Mouse (Mus musculus) hindbrain, embryonic 15.5 days (tissue): Measurements from ENCODE around the gene Fam71e2. TPM values are rescaled to one million over a fixed set of nuclear protein-coding genes. Genes with fewer than 3 reads are reported as not detected.
A peak's percentile ranks its signal among the peaks of the same experiment; 100 is the strongest.
"Not testable (repeated sequence)": the region's sequence is repeated elsewhere in the genome, so short reads cannot be mapped to it uniquely, and the experiment has no call there.

ENCODE experiments used
- ATAC-seq: fragments of 200-750 bp; cut with Nextera tagmentation; 2 replicates; pipeline ENCODE4 v1.8.0; 2017; ENCODE audit warnings: low read depth, moderate number of reproducible peaks, moderate TSS enrichment; ENCODE audit not compliant: low FRiP score
- H3K27ac ChIP-seq: fragments of 300-500 bp; sonication (generic); replicated peaks from 2 replicates; pipeline ENCODE4 v1.5.1; 2015; ENCODE audit warnings: mild to moderate bottlenecking, inconsistent platforms
- H3K27me3 ChIP-seq: fragments of 300-500 bp; sonication (generic); 2 replicates; pipeline ENCODE4 v1.6.1; 2015; ENCODE audit warnings: control low read depth, inconsistent platforms
- H3K36me3 ChIP-seq: fragments of 300-500 bp; sonication (generic); 2 replicates; pipeline ENCODE4 v1.6.1; 2015; ENCODE audit warnings: control low read depth, inconsistent platforms
- H3K4me1 ChIP-seq: fragments of 300-500 bp; sonication (generic); replicated peaks from 2 replicates; pipeline ENCODE4 v1.6.1; 2015; ENCODE audit warnings: control low read depth, inconsistent platforms
- H3K4me2 ChIP-seq: fragments of 300-500 bp; sonication (generic); 2 replicates; pipeline ENCODE4 v1.6.1; 2015; ENCODE audit warnings: moderate library complexity, mild to moderate bottlenecking, inconsistent platforms
- H3K4me3 ChIP-seq: fragments of 300-500 bp; sonication (generic); 2 replicates; pipeline ENCODE4 v1.5.1; 2015; ENCODE audit warnings: mild to moderate bottlenecking, inconsistent platforms
- H3K9ac ChIP-seq: fragments of 300-500 bp; sonication (generic); 2 replicates; pipeline ENCODE4 v1.6.1; 2015; ENCODE audit warnings: inconsistent platforms
- H3K9me3 ChIP-seq: fragments of 300-500 bp; sonication (generic); 2 replicates; pipeline ENCODE4 v1.6.1; 2016; ENCODE audit warnings: control low read depth, inconsistent platforms
- WGBS: fragments of 180-500 bp; shearing (Covaris S2); methylation state at CpG from one replicate; pipeline ENCODE4 v1.1.7; 2015; 5-methylcytosine and 5-hydroxymethylcytosine counted together
- polyA plus RNA-seq: library from polyadenylated mRNA; unstranded; fragments of >200 nt; fragmentation: Nextera tagmentation; extraction: Ambion mirVana; gene quantifications from 2 replicates; pipeline ENCODE4 v1.2.1, GENCODE M21; 2015

Fam71e2 gene
- not detected in 2 replicates for polyA plus RNA-seq

- 79% methylated on average over 4 of the region's 5 CpGs for WGBS
- H3K27me3 ChIP-seq, result peaks cover 19% of the 10 kb centered on the region
- no peak for ATAC-seq
Measured at GRCm38 (mm10) chr7:4771202-4771601, at the start of gene Fam71e2. Gene Fam71e2 (minus strand): TSS chr7:4771302.

GRCm38 (mm10) chr7:4816559-4816958 lies 45.5 kb upstream of the Fam71e2 start:
- Histone ChIP-seq H3K4me1 (peaks cover 7% of the 10 kb centered on the region), H3K4me3 (no peak overlapping the region), H3K9me3 (no peaks in the 10 kb centered on the region), H3K9ac (no peak overlapping the region), H3K27me3 (no peaks in the 10 kb centered on the region), H3K36me3 (no peaks in the 10 kb centered on the region), H3K4me2 (no peak overlapping the region), H3K27ac (no peak overlapping the region)
- ATAC-seq, result no peak

More at GRCm38 (mm10) chr7:4771202-4771601, at the start of gene Fam71e2:
- Histone ChIP-seq H3K4me1 (no peaks in the 10 kb centered on the region), H3K4me3 (no peak within 1 kb of the TSS), H3K9me3 (no peaks in the 10 kb centered on the region), H3K27ac (no peak within 1 kb of the TSS), H3K36me3 (no peaks in the 10 kb centered on the region), H3K9ac (no peak within 1 kb of the TSS), H3K4me2 (no peak within 1 kb of the TSS)

- Histone ChIP-seq H3K9ac (peak overlapping the region; percentile 40), H3K27ac (peak overlapping the region; percentile 98), H3K9me3 (no peaks in the 10 kb centered on the region), H3K4me2 (peak overlapping the region; percentile 80), H3K4me1 (peaks cover 29% of the 10 kb centered on the region), H3K36me3 (peaks cover 17% of the 10 kb centered on the region), H3K27me3 (no peaks in the 10 kb centered on the region), H3K4me3 (peak overlapping the region; percentile 98)
- ATAC-seq, result no peak
- WGBS, result 26% methylated on average over 8 of the region's 8 CpGs
Measured at GRCm38 (mm10) chr7:4813105-4813791, 42.1 kb upstream of the Fam71e2 start.

- Histone ChIP-seq H3K27ac (peak within 1 kb of the TSS; percentile 98), H3K9ac (peak within 1 kb of the TSS; percentile 99), H3K4me3 (peak within 1 kb of the TSS; percentile 98), H3K9me3 (no peaks in the 10 kb centered on the region), H3K36me3 (peaks cover 20% of the 10 kb centered on the region), H3K4me1 (peaks cover 29% of the 10 kb centered on the region), H3K27me3 (no peaks in the 10 kb centered on the region), H3K4me2 (peak within 1 kb of the TSS; percentile 80)
- WGBS, result under 1% methylated on average over 62 of the region's 62 CpGs
- ATAC-seq, result peak; percentile 99
Measured at GRCm38 (mm10) chr7:4812303-4813104, 41.4 kb upstream of the Fam71e2 start, which contains the start of gene Ube2s. Gene Ube2s (minus strand): TSS chr7:4812590.

- Histone ChIP-seq H3K4me3 (peak overlapping the region; percentile 98), H3K4me1 (peaks cover 29% of the 10 kb centered on the region), H3K9me3 (no peaks in the 10 kb centered on the region), H3K4me2 (peak overlapping the region; percentile 80), H3K27ac (peak overlapping the region; percentile 98), H3K27me3 (no peaks in the 10 kb centered on the region), H3K36me3 (peaks cover 27% of the 10 kb centered on the region), H3K9ac (peak overlapping the region; percentile 99)
- WGBS, result under 1% methylated on average over 35 of the region's 36 CpGs
- ATAC-seq, result no peak
Measured at GRCm38 (mm10) chr7:4811842-4812302, 40.8 kb upstream of the Fam71e2 start.

- not testable (repeated sequence) for H3K9me3 ChIP-seq, ATAC-seq, H3K27me3 ChIP-seq
- peak overlapping the region; percentile 98 for H3K4me3 ChIP-seq
- H3K4me1 ChIP-seq, result peaks cover 29% of the 10 kb centered on the region
- 46% methylated on average over 10 of the region's 10 CpGs for WGBS
- H3K4me2 ChIP-seq, result peak overlapping the region; percentile 80
- peaks cover 34% of the 10 kb centered on the region for H3K36me3 ChIP-seq
- peak overlapping the region; percentile 99 for H3K9ac ChIP-seq
- H3K27ac ChIP-seq, result 0 out of 2 replicates have a peak overlapping the region, but pooled peaks have one; percentile 98
Measured at GRCm38 (mm10) chr7:4811131-4811530, 40.0 kb upstream of the Fam71e2 start.

- 93% methylated on average over 7 of the region's 7 CpGs for WGBS
- no peak overlapping the region for H3K27ac ChIP-seq
- ATAC-seq, result no peak
- H3K36me3 ChIP-seq, result peaks cover 36% of the 10 kb centered on the region
- no peak overlapping the region for H3K4me3 ChIP-seq
- no peaks in the 10 kb centered on the region for H3K27me3 ChIP-seq
- H3K9ac ChIP-seq, result no peak overlapping the region
- peaks cover 23% of the 10 kb centered on the region for H3K4me1 ChIP-seq
- H3K9me3 ChIP-seq, result no peaks in the 10 kb centered on the region
- H3K4me2 ChIP-seq, result no peak overlapping the region
Measured at GRCm38 (mm10) chr7:4806716-4807115, 35.6 kb upstream of the Fam71e2 start.

DNA sequence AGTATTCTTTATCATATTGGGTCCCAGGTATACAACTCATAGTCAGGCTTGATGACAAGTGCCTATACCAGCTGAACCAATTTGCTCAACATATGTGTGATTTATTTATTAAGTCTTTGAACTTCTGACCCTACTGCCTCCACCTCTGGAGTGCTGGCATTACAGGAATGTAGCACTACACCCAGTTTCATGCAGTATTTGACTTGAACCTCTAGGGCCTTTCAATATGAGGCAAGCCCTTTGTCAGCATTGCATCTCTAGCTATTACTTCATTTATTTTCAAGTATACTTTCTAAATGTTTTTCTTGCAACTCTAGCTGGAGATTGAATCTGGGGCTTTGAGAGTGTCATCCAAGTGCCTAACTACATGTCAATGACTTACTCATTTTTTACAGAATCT lies 31.1 kb upstream of the Fam71e2 start:
- Histone ChIP-seq H3K27ac (no peak overlapping the region), H3K4me2 (no peak overlapping the region), H3K9ac (no peak overlapping the region), H3K9me3 (no peaks in the 10 kb centered on the region), H3K27me3 (no peaks in the 10 kb centered on the region), H3K36me3 (peaks cover 16% of the 10 kb centered on the region), H3K4me1 (no peaks in the 10 kb centered on the region), H3K4me3 (no peak overlapping the region)
- no peak for ATAC-seq

GRCm38 (mm10) chr7:4795767-4796433 lies 24.8 kb upstream of the Fam71e2 start:
- no peak overlapping the region for H3K4me2 ChIP-seq
- no peak overlapping the region for H3K9ac ChIP-seq
- H3K4me3 ChIP-seq, result no peak overlapping the region
- no peaks in the 10 kb centered on the region for H3K9me3 ChIP-seq
- ATAC-seq, result no peak
- H3K27me3 ChIP-seq, result no peaks in the 10 kb centered on the region
- WGBS, result 69% methylated on average over 7 of the region's 7 CpGs
- H3K27ac ChIP-seq, result no peak overlapping the region
- H3K4me1 ChIP-seq, result peaks cover 18% of the 10 kb centered on the region
- H3K36me3 ChIP-seq, result peaks cover 36% of the 10 kb centered on the region

DNA sequence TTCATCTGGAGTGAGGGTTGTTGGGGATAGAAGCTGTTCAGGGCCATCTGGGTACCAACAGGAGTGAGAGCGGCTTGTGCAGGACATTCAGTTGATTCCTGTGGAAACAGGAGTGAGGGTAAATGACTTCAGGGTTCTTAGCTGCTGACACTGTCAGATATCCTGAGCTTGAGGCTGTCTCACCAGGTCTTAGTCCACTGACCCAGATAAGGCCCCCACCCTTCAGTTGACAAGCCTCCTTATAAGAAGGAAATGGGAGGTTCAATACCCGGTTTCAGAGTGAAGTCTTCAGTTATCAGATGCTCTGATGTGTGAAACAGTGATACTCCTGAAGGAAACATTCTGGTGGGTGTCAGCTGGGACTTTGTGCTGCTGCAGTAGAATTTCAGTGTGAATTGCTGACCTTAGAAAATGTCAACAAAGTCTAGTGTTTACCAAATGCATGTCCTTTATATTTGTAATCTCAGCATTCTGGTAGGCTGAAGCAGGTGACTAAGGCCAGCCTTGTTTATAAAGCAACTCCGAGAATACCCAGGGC lies 23.6 kb upstream of the Fam71e2 start:
- Histone ChIP-seq H3K27ac (no peak overlapping the region), H3K4me1 (peaks cover 18% of the 10 kb centered on the region), H3K36me3 (peaks cover 36% of the 10 kb centered on the region), H3K4me2 (0 out of 2 replicates have a peak overlapping the region, but pooled peaks have one; percentile 84), H3K27me3 (no peaks in the 10 kb centered on the region), H3K9ac (no peak overlapping the region), H3K4me3 (no peak overlapping the region), H3K9me3 (no peaks in the 10 kb centered on the region)
- ATAC-seq, result no peak
- WGBS, result 84% methylated on average over 3 of the region's 3 CpGs

GRCm38 (mm10) chr7:4793674-4794073 lies 22.6 kb upstream of the Fam71e2 start:
- Histone ChIP-seq H3K9me3 (no peaks in the 10 kb centered on the region), H3K4me1 (peaks cover 24% of the 10 kb centered on the region), H3K4me3 (peak overlapping the region; percentile 90), H3K27ac (peak overlapping the region; percentile 91; the same call in 1 of the 2 replicates), H3K27me3 (no peaks in the 10 kb centered on the region), H3K36me3 (peaks cover 36% of the 10 kb centered on the region), H3K4me2 (peak overlapping the region; percentile 84), H3K9ac (peak overlapping the region; percentile 95)
- WGBS, result 51% methylated on average over 4 of the region's 4 CpGs
- no peak for ATAC-seq
